Mouse (Mus musculus): ENCODE measurements around the gene Ptpn12. TPM values are rescaled to one million over a fixed set of nuclear protein-coding genes. Genes with fewer than 3 reads are reported as not detected.

Gene Ptpn12
- 50.5 and 104 TPM in 2 replicates for total RNA-seq (2015; ENCODE audit: low replicate concordance)
- total RNA-seq (2017; ENCODE audit: low replicate concordance): 18.5 and 44.3 TPM in 2 replicates

DNA sequence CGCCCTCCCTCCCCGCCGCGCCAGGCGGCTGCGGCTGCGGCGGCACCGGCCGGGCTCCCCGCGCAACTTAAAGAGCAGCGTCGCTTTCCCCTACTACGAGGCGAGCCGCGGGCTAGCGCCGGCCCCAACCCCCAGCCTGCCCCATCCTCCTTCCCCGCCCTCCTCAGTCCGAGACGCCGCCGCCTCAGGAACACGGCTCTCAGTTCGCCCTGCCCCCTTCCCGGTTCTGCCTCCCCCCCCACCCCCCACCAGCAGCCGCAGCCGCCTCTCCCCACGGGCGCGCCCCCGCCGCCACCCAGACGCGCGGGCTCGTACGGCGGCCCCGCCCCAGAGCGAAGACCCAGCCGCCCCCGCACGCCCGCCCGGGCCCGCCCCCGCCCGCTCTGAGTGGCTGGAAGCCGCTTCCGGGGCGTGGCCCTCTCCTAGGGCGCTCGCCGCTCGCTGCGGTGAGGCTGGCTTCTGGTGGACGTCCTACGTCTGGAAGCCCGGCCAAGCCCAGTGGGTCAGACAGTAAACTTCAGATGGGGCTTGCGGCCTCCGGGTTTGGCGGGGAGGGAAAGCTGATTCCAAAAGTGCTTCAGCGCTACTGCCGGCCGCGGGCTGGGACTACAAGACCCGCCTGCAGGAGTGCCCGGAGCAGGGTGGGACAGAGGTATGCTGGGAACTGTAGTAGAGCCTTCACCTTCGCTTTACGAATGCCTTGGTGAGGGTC lies at the start of gene Ptpn12:
Ptpn12 (minus strand) TSS at position 92 of the 712 bp plus-strand sequence.
- peak; percentile 88 for ATAC-seq (replicated peaks; ENCODE audit: low FRiP score, poor library complexity, severe bottlenecking)

DNA sequence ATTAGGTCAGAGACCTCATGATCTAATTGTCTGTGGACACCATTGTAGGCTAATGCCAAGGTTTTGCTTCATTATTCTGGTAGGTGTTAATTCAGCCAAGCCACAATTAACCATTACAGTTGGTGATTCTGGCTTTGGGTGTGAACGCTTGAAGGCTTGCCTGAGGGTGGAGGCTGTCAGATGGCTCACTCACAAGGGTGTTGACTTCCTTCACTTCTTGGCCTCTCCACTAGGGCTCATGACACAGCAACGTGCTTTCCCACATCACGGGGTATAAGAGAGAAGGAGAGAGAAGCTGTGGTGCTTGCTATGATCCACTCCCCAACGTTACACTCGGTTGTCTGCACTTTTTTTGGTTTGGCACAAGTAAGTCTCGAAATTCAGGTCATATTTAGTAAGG lies 35.5 kb upstream of the Ptpn12 start:
- ATAC-seq (replicated peaks; ENCODE audit: low FRiP score, poor library complexity, severe bottlenecking): no peak

DNA sequence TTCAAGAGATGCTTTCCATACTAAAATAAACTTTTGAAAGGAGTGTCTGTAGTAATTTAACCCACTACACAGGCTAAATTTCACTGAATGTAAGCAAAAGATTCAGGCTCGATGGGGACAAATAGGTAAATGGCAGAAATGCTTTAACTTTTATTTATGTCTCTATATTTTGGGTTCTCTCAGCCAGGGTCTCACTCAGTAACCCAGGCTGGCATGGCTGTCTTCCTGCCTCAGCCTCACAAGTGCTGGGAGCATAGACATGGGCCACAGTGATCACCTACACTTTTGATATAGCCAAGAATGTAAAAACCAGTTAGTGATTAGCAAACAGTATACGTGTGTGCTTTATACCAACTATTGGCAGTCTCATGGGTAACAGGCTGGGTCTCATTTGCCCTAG lies 1.5 kb upstream of the Ptpn12 start:
- no peak for ATAC-seq (replicated peaks; ENCODE audit: low FRiP score, poor library complexity, severe bottlenecking)

DNA sequence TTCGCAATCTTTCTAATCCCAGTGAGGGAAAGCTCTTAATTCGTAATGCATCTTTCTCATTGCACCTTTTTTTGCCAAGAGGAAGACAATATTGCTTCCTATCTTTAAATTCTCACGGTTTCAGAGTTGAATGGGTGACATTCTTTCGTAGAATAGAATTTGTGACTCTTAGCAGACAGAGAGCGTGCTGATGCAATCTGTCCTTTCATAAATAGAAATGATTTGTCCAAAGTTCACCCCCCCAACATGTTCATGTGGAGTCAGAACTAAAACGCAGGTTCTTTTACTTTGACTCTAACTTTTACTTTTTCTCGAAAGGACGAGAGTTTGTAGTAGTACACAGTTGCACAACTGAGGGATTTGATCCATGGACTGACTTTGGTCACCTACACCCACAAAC lies 884 bp upstream of the Ptpn12 start:
- no peak for ATAC-seq (replicated peaks; ENCODE audit: low FRiP score, poor library complexity, severe bottlenecking)

DNA sequence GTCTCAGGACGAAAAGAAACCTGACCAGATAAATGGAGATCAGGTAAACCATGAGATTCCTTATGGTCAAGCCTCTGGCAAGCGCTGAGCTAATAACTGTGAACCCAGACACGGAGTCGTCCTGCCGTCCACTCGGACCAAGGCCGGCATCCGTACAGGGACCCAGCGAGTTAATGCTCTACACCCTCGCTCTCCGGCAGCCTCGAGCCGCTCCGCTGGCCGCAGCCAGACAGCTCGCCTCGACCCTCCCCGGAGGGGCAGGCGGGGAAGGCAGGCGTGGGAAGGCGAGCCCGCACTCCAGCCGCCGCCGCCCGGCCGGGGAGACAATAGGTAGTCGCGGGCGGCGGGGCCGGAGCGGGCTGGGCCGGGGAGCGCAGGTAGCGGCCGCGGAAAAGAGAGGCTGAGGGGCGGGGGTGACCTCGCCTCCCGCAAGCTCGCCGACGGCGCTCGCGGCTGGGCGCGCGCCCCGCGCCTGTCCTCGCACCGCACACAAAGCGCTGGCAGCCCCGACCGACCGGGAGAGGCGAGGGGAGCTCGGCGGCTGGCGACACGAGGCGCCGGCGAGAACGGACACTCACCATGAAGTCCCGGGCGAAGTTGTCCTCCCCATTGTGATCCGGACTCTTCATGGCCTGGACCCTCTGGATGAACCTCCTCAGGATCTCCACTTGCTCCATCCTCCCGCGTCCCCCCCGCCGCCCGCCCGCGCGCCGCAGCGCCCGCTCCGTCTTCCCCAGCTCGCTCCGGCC lies 466 bp downstream of the Ptpn12 start:
- ATAC-seq (replicated peaks; ENCODE audit: low FRiP score, poor library complexity, severe bottlenecking): no peak; the same call in 1 of the 2 replicates

DNA sequence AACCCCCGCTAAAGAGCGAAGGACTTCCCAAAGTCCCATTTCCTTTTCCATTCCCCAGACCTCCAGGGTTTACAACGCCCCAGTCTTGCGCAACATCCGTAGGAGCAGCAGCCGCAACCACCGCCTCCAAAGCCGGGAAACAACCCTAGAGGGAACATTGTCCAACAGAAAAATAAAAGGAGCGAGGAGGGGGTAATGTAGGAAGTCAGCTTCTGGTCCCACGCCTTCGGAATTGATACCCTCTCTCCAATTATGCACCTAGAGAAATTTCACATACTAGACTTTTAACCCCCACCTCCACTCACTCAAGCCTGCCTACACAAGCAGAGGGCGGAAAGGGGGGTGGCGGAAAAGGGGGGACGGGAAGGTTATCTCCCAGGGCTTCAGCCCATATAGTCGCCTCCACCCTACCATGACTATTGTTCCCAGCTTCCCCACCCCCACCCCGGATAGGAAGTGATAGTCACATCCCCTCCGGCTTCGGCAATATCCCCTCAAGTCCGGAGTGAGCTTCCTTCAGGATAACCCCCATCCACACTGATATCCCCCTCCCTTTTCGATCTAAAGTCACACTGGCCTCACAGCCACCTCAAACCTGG lies 1.1 kb downstream of the Ptpn12 start:
- ATAC-seq (replicated peaks; ENCODE audit: low FRiP score, poor library complexity, severe bottlenecking): 0 out of 2 replicates have a peak, but pooled peaks have one; percentile 15

DNA sequence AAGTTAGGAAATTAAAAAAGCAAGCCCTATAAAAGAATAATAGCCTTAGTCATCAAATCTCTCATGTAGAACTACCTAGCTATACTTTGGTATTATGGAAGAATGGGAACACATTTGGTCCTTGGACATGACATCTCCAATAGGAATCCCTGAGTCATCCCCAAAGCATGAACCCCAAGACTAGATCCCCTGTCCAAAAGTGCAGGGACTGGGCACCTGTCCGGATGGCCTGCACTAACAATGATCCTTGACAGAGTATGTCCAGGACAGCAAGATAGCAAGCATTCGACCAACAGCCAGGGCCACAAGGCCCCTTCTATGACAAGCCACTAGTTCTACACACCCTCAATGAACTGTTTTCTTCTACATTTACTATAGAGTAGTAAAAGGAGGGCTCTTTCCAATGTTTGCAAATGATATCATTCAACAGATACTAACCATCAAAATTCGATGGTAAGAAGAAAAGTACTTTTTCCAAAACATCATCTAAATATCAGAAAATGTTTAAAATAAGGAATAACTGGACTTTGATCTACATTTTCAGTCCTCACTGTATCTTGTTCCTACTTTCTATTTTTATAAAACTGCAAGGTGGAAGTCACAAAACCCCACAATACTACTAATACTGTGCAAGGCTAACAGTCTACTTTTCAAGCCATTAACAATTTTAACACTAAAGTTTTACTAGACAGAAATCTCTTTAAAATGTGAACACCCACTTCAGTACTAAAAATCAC lies 2.0 kb downstream of the Ptpn12 start:
- no peak for ATAC-seq (replicated peaks; ENCODE audit: low FRiP score, poor library complexity, severe bottlenecking)

DNA sequence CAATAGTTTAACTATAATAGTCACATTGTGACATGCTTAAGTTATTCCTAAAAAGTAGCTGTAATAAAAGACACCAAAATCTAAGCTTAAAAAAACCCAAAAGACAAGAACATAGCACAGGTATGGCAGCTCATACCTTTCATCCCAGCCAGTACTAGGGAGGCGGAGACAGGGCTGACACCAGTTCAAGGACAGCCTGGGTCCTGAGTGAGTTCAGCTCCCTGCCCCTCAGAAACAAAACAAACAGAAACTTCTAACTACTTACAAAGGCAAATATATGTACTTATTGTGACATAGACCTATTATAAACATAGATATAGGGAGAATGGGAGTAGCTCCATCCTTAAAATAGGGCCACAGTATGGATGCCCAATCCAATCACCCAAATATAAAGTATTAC lies 3.2 kb downstream of the Ptpn12 start:
- ATAC-seq (replicated peaks; ENCODE audit: low FRiP score, poor library complexity, severe bottlenecking): no peak

DNA sequence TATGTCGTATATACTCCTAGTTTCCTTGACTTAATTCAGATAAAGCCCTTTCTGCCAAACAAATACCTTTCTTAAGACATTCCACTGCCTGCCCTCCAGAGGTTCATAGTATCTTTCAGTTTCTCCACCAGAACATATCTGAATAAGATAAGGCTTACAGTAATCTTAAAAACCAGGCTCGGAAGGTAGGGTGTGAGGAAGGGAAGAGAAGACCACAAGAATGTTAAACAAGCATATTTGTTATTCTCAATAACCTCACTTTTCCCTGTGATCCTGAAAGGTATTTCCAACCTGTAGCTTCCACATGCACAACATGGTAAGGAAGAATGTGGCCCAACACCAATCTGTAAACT lies 5.0 kb downstream of the Ptpn12 start:
- 0 out of 2 replicates have a peak, but pooled peaks have one; percentile 29 for ATAC-seq (replicated peaks; ENCODE audit: low FRiP score, poor library complexity, severe bottlenecking)

DNA sequence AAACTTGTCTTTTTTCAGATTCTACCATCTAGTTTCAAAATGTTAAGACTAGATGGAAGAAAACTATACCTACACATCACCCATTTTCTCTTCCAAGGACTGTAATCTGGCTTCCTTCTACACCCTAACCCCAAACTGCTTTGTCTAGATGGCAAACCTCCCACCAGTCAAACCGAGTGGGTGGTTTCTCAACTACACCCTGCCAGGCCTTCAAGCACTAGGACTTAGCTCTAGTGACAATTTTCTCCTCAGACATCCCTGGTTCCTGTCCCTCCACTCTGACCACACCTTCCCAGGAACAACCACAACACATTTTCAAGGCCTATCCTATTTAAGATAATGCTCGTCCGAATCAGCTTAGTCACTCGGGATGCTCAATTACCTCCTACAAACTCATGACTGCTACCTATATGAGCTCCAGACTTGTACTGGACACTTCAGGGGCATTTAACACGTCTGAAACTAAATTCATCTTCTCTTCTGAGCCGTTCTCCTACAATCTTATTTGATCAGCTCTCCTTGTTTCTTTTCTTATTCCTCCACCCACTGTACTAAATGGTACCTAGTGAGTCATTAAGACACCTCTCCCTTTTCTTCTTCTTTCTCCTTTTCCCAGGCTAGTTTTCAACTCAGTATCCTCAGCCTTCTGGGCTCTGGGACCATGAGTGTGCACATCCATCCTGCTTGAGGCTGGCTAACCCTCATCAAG lies 5.5 kb downstream of the Ptpn12 start:
- ATAC-seq (replicated peaks; ENCODE audit: low FRiP score, poor library complexity, severe bottlenecking): peak; percentile 62

DNA sequence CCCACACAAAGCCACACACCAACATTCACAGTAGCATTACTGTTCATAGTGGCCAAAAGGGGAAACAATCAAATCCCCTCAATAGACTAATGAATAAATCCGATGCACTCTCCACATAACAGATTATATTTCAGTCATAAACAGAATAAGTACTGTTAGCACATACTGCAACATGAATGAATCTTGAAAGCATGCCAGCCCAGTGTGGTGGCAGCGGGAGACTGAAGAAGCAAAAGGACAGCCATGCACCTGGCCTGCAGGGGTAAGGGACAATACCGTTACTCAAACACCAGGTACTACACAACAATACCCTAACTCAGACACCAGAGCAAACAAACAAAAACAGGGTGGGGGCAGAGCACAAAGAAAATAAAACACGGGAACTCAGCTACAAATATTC lies 6.7 kb downstream of the Ptpn12 start:
- no peak for ATAC-seq (replicated peaks; ENCODE audit: low FRiP score, poor library complexity, severe bottlenecking)

DNA sequence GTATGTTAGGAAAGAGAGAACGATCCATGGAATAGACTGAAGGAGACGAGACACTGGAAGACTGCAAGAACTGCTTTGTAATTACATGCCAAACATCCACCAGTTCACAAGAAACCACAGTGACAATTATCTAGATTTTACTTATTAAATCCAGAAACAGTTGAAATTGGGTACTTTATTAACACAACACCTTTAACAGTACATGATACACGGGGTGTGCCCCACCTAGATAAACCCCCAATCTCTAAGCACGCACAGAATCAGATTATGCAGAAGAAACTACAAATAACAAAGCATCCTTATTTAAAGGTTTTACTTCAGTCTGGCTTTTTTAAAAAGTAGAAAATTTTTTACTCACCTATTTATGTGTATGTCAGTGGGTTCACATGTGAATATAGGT lies 8.6 kb downstream of the Ptpn12 start:
- ATAC-seq (replicated peaks; ENCODE audit: low FRiP score, poor library complexity, severe bottlenecking): no peak

DNA sequence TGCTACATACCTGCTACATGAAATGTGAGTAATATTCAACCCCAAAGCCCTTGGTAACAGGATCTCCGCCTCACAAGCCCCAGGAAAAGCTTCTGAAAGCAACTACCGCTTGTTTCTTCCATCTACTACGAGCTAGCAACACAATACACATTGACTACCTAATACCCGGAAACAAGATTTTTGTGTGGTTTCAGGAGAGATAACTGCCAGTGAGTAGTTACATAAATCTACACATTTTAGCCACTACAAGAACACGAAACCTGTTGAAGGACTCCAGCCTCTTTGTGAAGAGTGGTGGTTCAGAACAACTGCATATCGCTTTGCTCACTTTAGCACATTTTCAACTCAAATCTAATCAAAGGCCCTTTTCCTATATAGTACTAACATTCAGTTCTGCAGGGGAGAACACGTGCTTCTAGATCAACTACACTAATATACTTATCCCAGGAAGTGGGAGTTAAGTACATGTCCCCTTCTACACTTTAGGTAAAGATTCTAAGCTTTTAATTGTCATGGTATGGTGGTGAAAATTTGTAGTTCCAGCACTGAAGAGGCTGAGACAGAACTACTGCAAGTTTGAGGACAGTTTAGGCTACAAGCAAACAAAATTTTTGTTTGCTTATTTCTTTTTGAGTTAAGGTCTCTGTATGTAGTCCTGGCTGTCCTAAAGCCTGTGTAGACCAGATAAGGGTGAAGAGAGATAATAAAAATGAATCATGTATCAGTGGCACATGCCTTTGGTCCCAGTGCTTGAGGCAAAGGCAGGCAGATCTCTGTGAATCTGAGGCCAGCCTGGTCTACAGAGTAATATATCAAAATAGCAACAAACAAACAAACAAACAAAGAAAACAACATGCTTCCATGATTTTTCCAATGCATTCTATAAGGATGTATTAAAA lies 9.3 kb downstream of the Ptpn12 start:
- ATAC-seq (replicated peaks; ENCODE audit: low FRiP score, poor library complexity, severe bottlenecking): no peak

DNA sequence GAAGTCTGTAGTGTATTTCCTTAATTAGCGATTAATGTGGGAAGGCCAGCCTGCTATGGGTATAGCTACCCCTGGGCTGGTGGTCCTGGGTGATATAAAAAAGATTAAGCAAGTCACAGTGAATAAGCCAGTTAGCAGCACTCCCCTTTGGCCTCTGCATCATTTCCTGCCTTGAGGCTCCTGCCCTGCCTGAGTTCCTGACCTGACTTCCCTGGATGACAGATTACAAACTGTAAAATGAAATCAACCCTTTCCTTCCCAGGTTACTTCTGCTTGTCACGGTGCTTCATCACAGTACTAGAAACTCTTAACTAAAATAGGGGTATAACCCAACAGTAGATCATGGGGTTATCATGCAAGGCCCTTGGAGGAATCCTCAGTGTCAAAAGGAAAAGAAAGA lies 10.2 kb downstream of the Ptpn12 start:
- ATAC-seq (replicated peaks; ENCODE audit: low FRiP score, poor library complexity, severe bottlenecking): no peak

DNA sequence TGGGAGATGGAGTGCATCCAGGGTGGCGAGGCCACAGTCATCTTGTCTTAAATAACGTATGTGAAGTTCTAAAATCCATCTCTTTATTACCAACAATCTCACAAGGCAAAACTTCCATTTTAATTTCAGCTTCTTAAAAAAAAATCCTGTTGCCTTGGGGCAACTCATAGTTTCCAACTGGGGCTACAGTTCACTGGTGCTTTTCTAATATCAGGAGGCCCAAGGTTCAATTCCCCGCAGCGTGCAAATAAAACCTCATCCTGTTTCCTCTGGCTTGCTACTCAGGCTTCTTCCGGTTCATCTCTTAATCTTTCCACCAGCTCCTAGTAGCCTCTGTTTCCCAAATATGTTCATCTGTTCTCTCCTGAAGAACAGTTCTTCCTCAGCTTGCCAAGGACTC lies 17.6 kb downstream of the Ptpn12 start:
- no peak for ATAC-seq (replicated peaks; ENCODE audit: low FRiP score, poor library complexity, severe bottlenecking)

DNA sequence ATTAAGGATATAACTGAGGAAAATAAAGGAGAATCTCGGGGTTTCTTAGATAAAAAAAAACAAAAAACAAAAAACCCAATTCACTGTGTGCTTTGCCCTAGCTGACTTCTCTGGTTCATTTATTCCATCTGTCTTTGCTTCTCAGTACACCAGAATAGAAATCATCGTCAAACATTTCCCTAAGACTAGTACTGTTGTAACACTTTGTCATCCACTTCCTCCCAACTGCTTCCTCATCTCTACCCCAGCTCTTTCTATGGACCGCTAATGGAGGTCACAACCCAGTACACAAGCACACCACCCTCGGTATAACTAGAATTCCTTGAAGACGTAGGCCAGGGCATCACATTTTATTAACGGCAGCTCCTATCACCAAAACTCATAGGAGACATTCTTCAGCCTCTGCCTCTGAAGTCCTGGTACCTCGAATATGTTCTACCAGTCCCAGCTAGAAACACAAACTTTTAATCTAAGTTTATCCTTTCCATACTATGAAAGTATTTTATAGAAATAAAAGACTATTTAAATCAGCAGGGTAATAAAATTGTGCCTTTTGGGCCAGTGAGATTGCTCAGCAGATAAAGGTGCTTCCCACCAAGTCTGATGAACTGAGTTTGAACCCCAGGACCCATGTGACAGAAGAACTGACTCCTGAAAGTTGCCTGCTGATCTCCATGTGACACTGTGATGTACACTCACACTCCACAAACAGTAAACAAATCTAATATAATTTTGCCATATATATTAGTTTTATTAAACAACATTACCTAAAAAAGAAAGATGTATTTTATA lies 19.8 kb downstream of the Ptpn12 start:
- ATAC-seq (replicated peaks; ENCODE audit: low FRiP score, poor library complexity, severe bottlenecking): no peak

DNA sequence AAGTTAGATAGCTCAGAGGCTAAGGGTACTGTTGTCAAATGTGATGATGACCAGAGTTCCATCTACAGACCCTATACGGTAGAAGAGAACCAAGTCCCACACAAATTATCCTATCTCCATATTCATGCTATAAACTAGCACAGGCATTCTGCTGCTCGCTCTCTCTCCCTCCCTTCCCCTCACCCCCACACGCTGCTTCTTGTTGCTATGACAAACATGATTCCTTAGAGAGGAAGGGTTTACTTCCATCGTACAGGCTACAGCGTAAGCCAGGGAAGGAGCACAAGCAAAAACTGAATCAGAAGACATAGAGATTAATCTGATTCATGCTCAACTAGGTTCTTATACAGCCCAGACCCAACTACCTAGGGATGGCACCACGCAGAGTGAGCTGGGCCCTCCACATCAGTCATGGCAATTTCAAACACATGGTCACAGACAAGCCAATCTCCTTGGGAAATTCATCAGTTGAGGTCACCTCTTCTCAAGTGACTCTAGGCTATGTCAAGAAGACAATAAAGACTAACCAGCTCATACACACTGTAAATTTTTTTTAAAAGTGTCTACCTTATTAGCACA lies 21.2 kb downstream of the Ptpn12 start:
- no peak for ATAC-seq (replicated peaks; ENCODE audit: low FRiP score, poor library complexity, severe bottlenecking)
